Mouse (Mus musculus): ENCODE data around the gene Trim41. TPM values are rescaled to one million over a fixed set of nuclear protein-coding genes. Genes with fewer than 3 reads are reported as not detected.

Trim41 gene
- total RNA-seq, 2 experiments from 2014 or later = 12.6 to 72.7 TPM

Other genes starting within 250 kb of the Trim41 start
- 3,057 and 3,071 TPM in 2 replicates for gene Rack1, start 17.0 kb downstream of the Trim41 start, total RNA-seq (2015)
- gene Rack1, start 17.0 kb downstream of the Trim41 start, total RNA-seq (2017) = 1,485 and 1,729 TPM in 2 replicates
- gene Trim7, start 8.8 kb upstream of the Trim41 start, total RNA-seq (2015) = 0.12 and 0.32 TPM in 2 replicates
- 0.51 and 3.5 TPM in 2 replicates for gene Trim7, start 8.8 kb upstream of the Trim41 start, total RNA-seq (2017)
- 4.6 and 6.8 TPM in 2 replicates for gene Gm12184, start 9.3 kb upstream of the Trim41 start, total RNA-seq (2015)
- 14.6 and 22.1 TPM in 2 replicates for gene Gm12184, start 9.3 kb upstream of the Trim41 start, total RNA-seq (2017)
- gene Irgm1, start 54.3 kb upstream of the Trim41 start, total RNA-seq (2015) = 44.1 and 45.1 TPM in 2 replicates
- 32.4 and 34.9 TPM in 2 replicates for gene Irgm1, start 54.3 kb upstream of the Trim41 start, total RNA-seq (2017)
- gene Gm5431, start 84.9 kb upstream of the Trim41 start, total RNA-seq (2015) = 0.39 and 0.84 TPM in 2 replicates
- 0.27 and 0.83 TPM in 2 replicates for gene Gm5431, start 84.9 kb upstream of the Trim41 start, total RNA-seq (2017)
- 22.6 and 31.0 TPM in 2 replicates for gene Psme2b, start 128.8 kb upstream of the Trim41 start, total RNA-seq (2015)
- gene Psme2b, start 128.8 kb upstream of the Trim41 start, total RNA-seq (2017) = 25.4 and 31.7 TPM in 2 replicates
- gene Olfr56, start 161.5 kb upstream of the Trim41 start, total RNA-seq (2015) = 0.64 and 0.94 TPM in 2 replicates
- 1.3 and 1.9 TPM in 2 replicates for gene Olfr56, start 161.5 kb upstream of the Trim41 start, total RNA-seq (2017)
- gene 9930111J21Rik1, start 162.0 kb upstream of the Trim41 start, total RNA-seq (2015) = 13.7 and 14.1 TPM in 2 replicates
- gene 9930111J21Rik1, start 162.0 kb upstream of the Trim41 start, total RNA-seq (2017) = 7.6 and 8.2 TPM in 2 replicates
- 0.07 and 0.54 TPM in 2 replicates for gene Gm12185, start 174.9 kb upstream of the Trim41 start, total RNA-seq (2015)
- 1.5 and 4.9 TPM in 2 replicates for gene Gm12185, start 174.9 kb upstream of the Trim41 start, total RNA-seq (2017)
- 2.6 and 5.0 TPM in 2 replicates for gene Tgtp1, start 176.8 kb upstream of the Trim41 start, total RNA-seq (2015)
- 3.0 and 7.8 TPM in 2 replicates for gene Tgtp1, start 176.8 kb upstream of the Trim41 start, total RNA-seq (2017)
- 26.0 and 37.5 TPM in 2 replicates for gene 9930111J21Rik2, start 233.9 kb upstream of the Trim41 start, total RNA-seq (2015)
- gene 9930111J21Rik2, start 233.9 kb upstream of the Trim41 start, total RNA-seq (2017) = 25.2 and 29.4 TPM in 2 replicates
- 16.8 and 24.5 TPM in 2 replicates for gene Tgtp2, start 246.9 kb upstream of the Trim41 start, total RNA-seq (2015)
- gene Tgtp2, start 246.9 kb upstream of the Trim41 start, total RNA-seq (2017) = 56.3 and 82.0 TPM in 2 replicates

All from megakaryocyte progenitor cell, adult 5-6 weeks (primary cell).